Mouse (Mus musculus): ENCODE results near the gene Sh2d1b2.
"Not testable (repeated sequence)": the region's sequence is repeated elsewhere in the genome, so short reads cannot be mapped to it uniquely, and the experiment has no call there.

Sh2d1b2 gene

GRCm38 (mm10) chr1:170232688-170233087 lies at the start of gene Sh2d1b2:
Gene Sh2d1b2 (plus strand): TSS chr1:170232749.
- DNase-seq (ENCODE audit: low spot score in 2 of 2), result not testable (repeated sequence)

- DNase-seq (ENCODE audit: low spot score in 2 of 2), result no peak
These were observed 47.4 kb upstream of the Sh2d1b2 start for GRCm38 (mm10) chr1:170185137-170185536.

- DNase-seq (ENCODE audit: low spot score in 2 of 2), result no peak
These were observed 46.0 kb upstream of the Sh2d1b2 start for GRCm38 (mm10) chr1:170186531-170186930.

- DNase-seq (ENCODE audit: low spot score in 2 of 2), result no peak
These were observed 43.9 kb upstream of the Sh2d1b2 start for GRCm38 (mm10) chr1:170188601-170189000.

- no peak for DNase-seq (ENCODE audit: low spot score in 2 of 2)
These were observed 42.3 kb upstream of the Sh2d1b2 start for GRCm38 (mm10) chr1:170190225-170190624.

- DNase-seq (ENCODE audit: low spot score in 2 of 2), result no peak
These were observed 40.6 kb upstream of the Sh2d1b2 start for GRCm38 (mm10) chr1:170191925-170192324.

- DNase-seq (ENCODE audit: low spot score in 2 of 2), result no peak
These were observed 36.3 kb upstream of the Sh2d1b2 start for GRCm38 (mm10) chr1:170196211-170196610.

- peak in 1 of 2 experiments; percentile 11 for DNase-seq (ENCODE audit: low spot score in 2 of 2)
These were observed 32.2 kb upstream of the Sh2d1b2 start for GRCm38 (mm10) chr1:170200379-170200778.

GRCm38 (mm10) chr1:170206395-170206794 lies 26.2 kb upstream of the Sh2d1b2 start:
- no peak for DNase-seq (ENCODE audit: low spot score in 2 of 2)

GRCm38 (mm10) chr1:170213181-170213879 lies 19.2 kb upstream of the Sh2d1b2 start:
- DNase-seq (ENCODE audit: low spot score in 2 of 2), result no peak

- DNase-seq (ENCODE audit: low spot score in 2 of 2), result no peak
These were observed 18.2 kb upstream of the Sh2d1b2 start for GRCm38 (mm10) chr1:170214383-170214756.

- DNase-seq (ENCODE audit: low spot score in 2 of 2), result peak; percentile 79 to 86
These were observed 17.6 kb upstream of the Sh2d1b2 start, which contains the start of gene Uhmk1 for GRCm38 (mm10) chr1:170214757-170215522. Gene Uhmk1 (minus strand): TSS chr1:170215397.

- no peak for DNase-seq (ENCODE audit: low spot score in 2 of 2)
These were observed 17.0 kb upstream of the Sh2d1b2 start for GRCm38 (mm10) chr1:170215590-170215989.

- DNase-seq (ENCODE audit: low spot score in 2 of 2), result no peak
These were observed 14.3 kb upstream of the Sh2d1b2 start for GRCm38 (mm10) chr1:170218091-170218884.

- DNase-seq (ENCODE audit: low spot score in 2 of 2), result no peak
These were observed 12.2 kb upstream of the Sh2d1b2 start for GRCm38 (mm10) chr1:170220351-170220750.

GRCm38 (mm10) chr1:170223276-170223675 lies 9.3 kb upstream of the Sh2d1b2 start:
- DNase-seq (ENCODE audit: low spot score in 2 of 2), result no peak

- no peak for DNase-seq (ENCODE audit: low spot score in 2 of 2)
These were observed 12.5 kb downstream of the Sh2d1b2 start for GRCm38 (mm10) chr1:170245016-170245415.

- peak in 1 of 2 experiments; percentile 1 for DNase-seq (ENCODE audit: low spot score in 2 of 2)
These were observed 22.5 kb downstream of the Sh2d1b2 start for GRCm38 (mm10) chr1:170254893-170255559.

- peak; percentile 38 to 65 for DNase-seq (ENCODE audit: low spot score in 2 of 2)
These were observed 23.0 kb downstream of the Sh2d1b2 start for GRCm38 (mm10) chr1:170255560-170255910.

- DNase-seq (ENCODE audit: low spot score in 2 of 2), result no peak
These were observed 37.7 kb downstream of the Sh2d1b2 start for GRCm38 (mm10) chr1:170270281-170270680.

- DNase-seq (ENCODE audit: low spot score in 2 of 2), result no peak
These were observed 38.1 kb downstream of the Sh2d1b2 start for GRCm38 (mm10) chr1:170270696-170271095.

GRCm38 (mm10) chr1:170273252-170273651 lies 40.7 kb downstream of the Sh2d1b2 start:
- DNase-seq (ENCODE audit: low spot score in 2 of 2), result no peak
